Mouse (Mus musculus): Measurements from ENCODE around the gene P2ry14. TPM values are rescaled to one million over a fixed set of nuclear protein-coding genes. Genes with fewer than 3 reads are reported as not detected.

The P2ry14 gene
- total and polyA plus RNA-seq, 3 experiments, result 0.08 to 0.13 TPM; not detected in 1

GRCm38 (mm10) chr3:59140115-59140514 lies 13.3 kb downstream of the P2ry14 start:
- no peak overlapping the region for H3K27ac ChIP-seq (ENCODE audit: control insufficient read depth, low read depth, low read length)
- H3K4me3 ChIP-seq (ENCODE audit: control insufficient read depth in 1 of 2, insufficient read depth in 1 of 2, low read depth in 2 of 2, low read length in 2 of 2), result no peak overlapping the region
- no peak overlapping the region for H3K9ac ChIP-seq (ENCODE audit: control insufficient read depth, low read depth, low read length, poor library complexity, severe bottlenecking)
- H3K4me1 ChIP-seq (ENCODE audit: control insufficient read depth in 1 of 2, insufficient read depth in 2 of 2, low read length in 2 of 2), result peaks cover 0 to 8% of the 10 kb centered on the region in 2 experiments; a peak in 2 of 4 replicates
- peaks cover 0 to 10% of the 10 kb centered on the region in 2 experiments; a peak in 2 of 4 replicates for H3K36me3 ChIP-seq (ENCODE audit: control insufficient read depth in 1 of 2, insufficient read depth in 2 of 2, low read length in 2 of 2)
- no peaks in the 10 kb centered on the region for H3K9me3 ChIP-seq (replicated peaks; ENCODE audit: insufficient read depth, low read length)
- H3K79me2 ChIP-seq (ENCODE audit: control insufficient read depth, insufficient read depth, low read length, poor library complexity), result no peaks in the 10 kb centered on the region
- no peaks in the 10 kb centered on the region for H3K27me3 ChIP-seq (ENCODE audit: control insufficient read depth in 1 of 2, insufficient read depth in 2 of 2, low read length in 2 of 2)
- TF ChIP-seq POLR2A (IDR thresholded peaks at IDR 0.05; ENCODE audit: control insufficient read depth in 1 of 2, insufficient read depth in 1 of 2, low read depth in 1 of 2, low read length in 2 of 2, poor library complexity in 1 of 2) (no peak), ELF1 (IDR thresholded peaks at IDR 0.05; ENCODE audit: low read depth, low read length) (no peak), MAX (IDR thresholded peaks at IDR 0.05; ENCODE audit: low read length) (no peak)
- DNase-seq (ENCODE audit: low read depth, low spot score), result no peak

GRCm38 (mm10) chr3:59139651-59140051 lies 13.8 kb downstream of the P2ry14 start:
- Histone ChIP-seq H3K9ac (ENCODE audit: control insufficient read depth, low read depth, low read length, poor library complexity, severe bottlenecking) (no peak overlapping the region), H3K79me2 (ENCODE audit: control insufficient read depth, insufficient read depth, low read length, poor library complexity) (no peaks in the 10 kb centered on the region), H3K36me3 (ENCODE audit: control insufficient read depth in 1 of 2, insufficient read depth in 2 of 2, low read length in 2 of 2) (peaks cover 0 to 10% of the 10 kb centered on the region in 2 experiments; a peak in 2 of 4 replicates), H3K27me3 (ENCODE audit: control insufficient read depth in 1 of 2, insufficient read depth in 2 of 2, low read length in 2 of 2) (no peaks in the 10 kb centered on the region), H3K4me3 (ENCODE audit: control insufficient read depth in 1 of 2, insufficient read depth in 1 of 2, low read depth in 2 of 2, low read length in 2 of 2) (no peak overlapping the region), H3K9me3 (replicated peaks; ENCODE audit: insufficient read depth, low read length) (no peaks in the 10 kb centered on the region), H3K4me1 (ENCODE audit: control insufficient read depth in 1 of 2, insufficient read depth in 2 of 2, low read length in 2 of 2) (peaks cover 0 to 8% of the 10 kb centered on the region in 2 experiments; a peak in 2 of 4 replicates), H3K27ac (ENCODE audit: control insufficient read depth, low read depth, low read length) (no peak overlapping the region)
- TF ChIP-seq TCF12 (IDR thresholded peaks at IDR 0.05; ENCODE audit: low read depth, low read length) (no peak), JUND (IDR thresholded peaks at IDR 0.05; ENCODE audit: low read depth, low read length) (no peak), POLR2A (IDR thresholded peaks at IDR 0.05; ENCODE audit: control insufficient read depth in 1 of 2, insufficient read depth in 1 of 2, low read depth in 1 of 2, low read length in 2 of 2, poor library complexity in 1 of 2) (no peak), ZNF384 (IDR thresholded peaks at IDR 0.05; ENCODE audit: low read depth, low read length) (no peak)
- no peak for DNase-seq (ENCODE audit: low read depth, low spot score)

- TF ChIP-seq SIN3A (IDR thresholded peaks at IDR 0.05; ENCODE audit: low read length) (no peak), RAD21 (IDR thresholded peaks at IDR 0.05; ENCODE audit: low read depth, low read length) (no peak), USF2 (IDR thresholded peaks at IDR 0.05; ENCODE audit: borderline replicate concordance in 1 of 2, insufficient read depth in 1 of 2, low read depth in 1 of 2, low read length in 2 of 2) (no peak), POLR2AphosphoS2 (IDR thresholded peaks at IDR 0.05; ENCODE audit: low read length) (no peak), HCFC1 (IDR thresholded peaks at IDR 0.05; ENCODE audit: low read depth, low read length) (no peak), JUND (IDR thresholded peaks at IDR 0.05; ENCODE audit: low read depth, low read length) (no peak), MEF2A (IDR thresholded peaks at IDR 0.05; ENCODE audit: extremely low read depth, insufficient replicate concordance, low read depth, low read length, poor library complexity, severe bottlenecking) (no peak), E2F4 (IDR thresholded peaks at IDR 0.05; ENCODE audit: borderline replicate concordance, low read depth, low read length) (no peak), MYC (IDR thresholded peaks at IDR 0.05; ENCODE audit: low read depth, low read length) (no peak), ZC3H11A (IDR thresholded peaks at IDR 0.05; ENCODE audit: low read depth, low read length) (no peak), MAZ (IDR thresholded peaks at IDR 0.05; ENCODE audit: low read depth, low read length) (no peak)
- no peak for DNase-seq (ENCODE audit: low read depth, low spot score)
- H3K27me3 ChIP-seq (ENCODE audit: control insufficient read depth in 1 of 2, insufficient read depth in 2 of 2, low read length in 2 of 2), result no peaks in the 10 kb centered on the region
- no peak overlapping the region for H3K9ac ChIP-seq (ENCODE audit: control insufficient read depth, low read depth, low read length, poor library complexity, severe bottlenecking)
- no peaks in the 10 kb centered on the region for H3K79me2 ChIP-seq (ENCODE audit: control insufficient read depth, insufficient read depth, low read length, poor library complexity)
- no peak overlapping the region for H3K27ac ChIP-seq (ENCODE audit: control insufficient read depth, low read depth, low read length)
- H3K4me1 ChIP-seq (ENCODE audit: control insufficient read depth in 1 of 2, insufficient read depth in 2 of 2, low read length in 2 of 2), result peaks cover 0 to 10% of the 10 kb centered on the region in 2 experiments; a peak in 2 of 4 replicates
- H3K4me3 ChIP-seq (ENCODE audit: control insufficient read depth in 1 of 2, insufficient read depth in 1 of 2, low read depth in 2 of 2, low read length in 2 of 2), result no peak overlapping the region
- H3K9me3 ChIP-seq (replicated peaks; ENCODE audit: insufficient read depth, low read length), result no peaks in the 10 kb centered on the region
- peaks cover 0 to 12% of the 10 kb centered on the region in 2 experiments; a peak in 2 of 4 replicates for H3K36me3 ChIP-seq (ENCODE audit: control insufficient read depth in 1 of 2, insufficient read depth in 2 of 2, low read length in 2 of 2)
Measured at GRCm38 (mm10) chr3:59138946-59139468, 14.4 kb downstream of the P2ry14 start.
